Mouse (Mus musculus) neutrophil, adult 5-6 weeks (primary cell): ENCODE measurements around the gene Ccdc42. TPM values are rescaled to one million over a fixed set of nuclear protein-coding genes. Genes with fewer than 3 reads are reported as not detected.

Experiments used
- ATAC-seq: fragments of 151-379, 151-347 bp; 2 replicates; pipeline ENCODE4 v1.8.0; 2017; ENCODE audit warnings: mild to moderate bottlenecking, moderate TSS enrichment; ENCODE audit not compliant: insufficient number of reproducible peaks, poor library complexity, low FRiP score, severe bottlenecking; ENCODE audit errors: extremely low read depth
- total RNA-seq: library from RNA; stranded (forward); fragments of 200-1000 nt; gene quantifications from 2 replicates; pipeline ENCODE4 v1.2.3, GENCODE M21; 2017

Ccdc42 gene
- total RNA-seq, 1 experiment from 2014 or later, result not detected

- ATAC-seq, result no peak
Observed at GRCm38 (mm10) chr11:68637861-68638615, 51.2 kb downstream of the Ccdc42 start.

- ATAC-seq, result no peak
Observed at GRCm38 (mm10) chr11:68641361-68641760, 54.5 kb downstream of the Ccdc42 start.

DNA sequence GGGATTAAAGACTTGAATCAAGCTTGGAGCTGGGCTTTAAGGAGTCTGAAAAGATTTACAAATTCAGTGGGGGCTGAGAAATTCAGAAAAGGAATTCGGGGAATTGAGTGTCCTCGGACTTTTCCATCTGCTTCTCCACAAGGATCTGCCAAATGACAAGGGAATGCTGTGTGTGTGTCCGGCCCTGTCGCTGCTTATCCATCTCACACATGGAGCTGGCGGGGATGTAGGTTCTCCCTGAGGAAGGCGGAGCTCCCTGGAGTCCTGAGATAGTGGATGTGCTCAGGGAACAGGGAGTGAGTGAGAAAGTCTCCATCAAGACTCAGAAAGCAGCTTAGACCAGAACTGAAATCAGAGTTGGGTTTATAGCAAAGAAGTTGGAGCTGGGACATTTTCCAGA lies 58.0 kb downstream of the Ccdc42 start:
- no peak for ATAC-seq

Other genes with a start within 250 kb of the Ccdc42 start
- not detected in 2 replicates for gene Ntn1, start 186.2 kb upstream of the Ccdc42 start, total RNA-seq
- gene Pik3r5, start 154.9 kb upstream of the Ccdc42 start, total RNA-seq, result 108 TPM in 2 replicates
- gene Pik3r6, start 84.0 kb upstream of the Ccdc42 start, total RNA-seq, result 28.7 and 31.0 TPM in 2 replicates
- 0.74 and 1.4 TPM in 2 replicates for gene Mfsd6l, start 30.8 kb upstream of the Ccdc42 start, total RNA-seq
- not detected in 2 replicates for gene Myh10, start 104.5 kb downstream of the Ccdc42 start, total RNA-seq